Mouse (Mus musculus) adrenal gland, postnatal 36 days (tissue): ENCODE measurements around the gene Alkbh4. TPM values are rescaled to one million over a fixed set of nuclear protein-coding genes. Genes with fewer than 3 reads are reported as not detected.

Source experiments
- DNase-seq, 2 experiments: peaks; one replicate each; pipeline ENCODE4 v3.0.0; 2021; ENCODE audit warnings: mixed read lengths in 1 of 2
- microRNA-seq: library from miRNA; unstranded; fragments of <30 nt; microRNA quantifications from one replicate; pipeline ENCODE4 v1.2.0, GENCODE M21; 2021
- total RNA-seq, 2 experiments: library from RNA; stranded (reverse); gene quantifications; 2 replicates each; pipeline ENCODE4 v1.2.3; 2021

Alkbh4 gene
- total RNA-seq, 2 experiments from 2014 or later: 6.8 to 7.5 TPM

GRCm38 (mm10) chr5:136179594-136179993 lies 43.6 kb downstream of the Alkbh4 start:
- no peak for DNase-seq

GRCm38 (mm10) chr5:136181197-136181596 lies 45.3 kb downstream of the Alkbh4 start:
- no peak for DNase-seq

GRCm38 (mm10) chr5:136182049-136182448 lies 46.1 kb downstream of the Alkbh4 start:
- DNase-seq: no peak

- no peak for DNase-seq
These were observed 46.9 kb downstream of the Alkbh4 start for GRCm38 (mm10) chr5:136182830-136183229.

GRCm38 (mm10) chr5:136183766-136184165 lies 47.8 kb downstream of the Alkbh4 start:
- DNase-seq: no peak

GRCm38 (mm10) chr5:136186723-136187122 lies 50.8 kb downstream of the Alkbh4 start:
- peak in 1 of 2 experiments; percentile 48 for DNase-seq

Small RNAs within 50 kb of the gene (microRNA-seq; reads per million reads assigned to microRNA genes)
- not detected for gene Mir7035

Other genes starting within 250 kb of the Alkbh4 start
- gene Hspb1, start 248.2 kb upstream of the Alkbh4 start, total RNA-seq: 100 to 1,000 TPM in 1 of 2 experiments, 10 to 100 TPM in 1; 85.2 to 330 TPM
- 100 to 1,000 TPM; 499 to 690 TPM for gene Ywhag, start 201.5 kb upstream of the Alkbh4 start, total RNA-seq
- 1 to 10 TPM; 2.3 to 3.3 TPM for gene Ssc4d, start 161.6 kb upstream of the Alkbh4 start, total RNA-seq
- gene Zp3, start 156.0 kb upstream of the Alkbh4 start, total RNA-seq: not detected
- gene Dtx2, start 141.3 kb upstream of the Alkbh4 start, total RNA-seq: 10 to 100 TPM; 13.3 to 17.1 TPM
- gene Upk3b, start 97.7 kb upstream of the Alkbh4 start, total RNA-seq: 1 to 10 TPM; 5.3 to 6.8 TPM
- gene Upk3bl, start 81.7 kb upstream of the Alkbh4 start, total RNA-seq: not detected
- 10 to 100 TPM; 11.2 to 11.9 TPM for gene Rasa4, start 52.2 kb upstream of the Alkbh4 start, total RNA-seq
- gene Polr2j, start 19.5 kb upstream of the Alkbh4 start, total RNA-seq: 10 to 100 TPM; 69.3 to 96.9 TPM
- gene Lrwd1, start 72 bp upstream of the Alkbh4 start, total RNA-seq: 10 to 100 TPM in 1 of 2 experiments, 1 to 10 TPM in 1; 9.6 to 11.5 TPM
- gene Orai2, start 34.6 kb downstream of the Alkbh4 start, total RNA-seq: 1 to 10 TPM; 2.8 to 3.0 TPM
- gene Prkrip1, start 62.8 kb downstream of the Alkbh4 start, total RNA-seq: 10 to 100 TPM; 36.2 to 46.0 TPM
- 10 to 100 TPM; 19.7 to 21.0 TPM for gene Sh2b2, start 110.4 kb downstream of the Alkbh4 start, total RNA-seq